Mouse (Mus musculus): Measurements from ENCODE around the gene Cdkl4.

DNA sequence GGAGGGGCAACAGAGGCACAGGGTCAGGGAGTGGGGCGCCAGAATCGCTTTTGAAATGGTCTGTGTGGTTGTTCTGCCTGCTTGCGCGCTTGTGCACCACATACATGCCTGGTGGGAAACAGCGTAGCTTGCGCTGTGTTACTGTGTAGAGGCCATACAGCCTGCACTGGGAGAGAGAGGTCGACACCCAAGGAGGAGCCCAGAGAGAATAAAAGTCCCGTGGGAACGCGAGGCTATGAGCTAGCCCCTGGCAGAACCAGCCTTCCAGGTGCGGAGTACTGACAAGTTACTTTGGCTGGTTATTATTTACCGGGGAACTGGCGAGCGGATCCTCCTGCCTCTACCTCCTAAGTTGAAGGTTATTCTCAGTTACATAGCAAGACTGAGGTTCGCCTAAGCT is 26.6 kb downstream of the Cdkl4 start:
- TF ChIP-seq GABPA (IDR thresholded peaks at IDR 0.05; ENCODE audit: low read depth, low read length) (no peak), TBP (IDR thresholded peaks at IDR 0.05; ENCODE audit: low read depth, low read length) (no peak), ELF1 (IDR thresholded peaks at IDR 0.05; ENCODE audit: low read depth, low read length) (no peak), MYC (IDR thresholded peaks at IDR 0.05; ENCODE audit: low read depth, low read length) (no peak), USF1 (IDR thresholded peaks at IDR 0.05; ENCODE audit: low read depth, low read length) (no peak), EP300 (IDR thresholded peaks at IDR 0.05; ENCODE audit: low read depth in 1 of 2, low read length in 2 of 2) (no peak), RCOR1 (IDR thresholded peaks at IDR 0.05; ENCODE audit: low read depth, low read length) (no peak), ZNF384 (IDR thresholded peaks at IDR 0.05; ENCODE audit: low read depth, low read length) (no peak), ETS1 (IDR thresholded peaks at IDR 0.05; ENCODE audit: low read depth, low read length) (no peak), CTCF (IDR thresholded peaks at IDR 0.05 in 2 of 3, conservative IDR thresholded peaks at IDR 0.05 in 1 of 3; ENCODE audit: control insufficient read depth in 1 of 3, insufficient read depth in 1 of 3, low read depth in 2 of 3, low read length in 3 of 3, poor library complexity in 1 of 3, severe bottlenecking in 1 of 3) (no peak), POLR2A (IDR thresholded peaks at IDR 0.05; ENCODE audit: control insufficient read depth in 1 of 2, insufficient read depth in 1 of 2, low read depth in 1 of 2, low read length in 2 of 2, poor library complexity in 1 of 2) (no peak)
